Mouse (Mus musculus) embryonic facial prominence, embryonic 14.5 days (tissue): Measurements from ENCODE around the gene Ovca2. TPM values are rescaled to one million over a fixed set of nuclear protein-coding genes. Genes with fewer than 3 reads are reported as not detected.

Experiments used
- ATAC-seq: fragments of 200-750 bp; cut with Nextera tagmentation; 2 replicates; pipeline ENCODE4 v1.8.0; 2017; ENCODE audit warnings: low read depth, moderate number of reproducible peaks, moderate TSS enrichment
- DNase-seq: peaks from one replicate; pipeline ENCODE4 v3.0.0-alpha.2; 2015; ENCODE audit warnings: low spot score
- H3K27ac ChIP-seq: fragments of 300-500 bp; sonication (generic); replicated peaks from 2 replicates; pipeline ENCODE4 v1.5.1; 2014; ENCODE audit warnings: low read depth, mild to moderate bottlenecking, low read length, moderate library complexity
- H3K27me3 ChIP-seq: fragments of 300-500 bp; sonication (generic); replicated peaks from 2 replicates; pipeline ENCODE4 v1.6.1; 2014; ENCODE audit warnings: low read length; ENCODE audit not compliant: control insufficient read depth, insufficient read depth
- H3K36me3 ChIP-seq: fragments of 300-500 bp; sonication (generic); 2 replicates; pipeline ENCODE4 v1.6.1; 2014; ENCODE audit warnings: low read length, mixed read lengths; ENCODE audit not compliant: control insufficient read depth, insufficient read depth
- H3K4me1 ChIP-seq: fragments of 300-500 bp; sonication (generic); 2 replicates; pipeline ENCODE4 v1.6.1; 2014; ENCODE audit warnings: antibody characterized with exemption, low read length; ENCODE audit not compliant: control insufficient read depth, insufficient read depth
- H3K4me2 ChIP-seq: fragments of 300-500 bp; sonication (generic); 2 replicates; pipeline ENCODE4 v1.6.1; 2014; ENCODE audit warnings: low read depth, mild to moderate bottlenecking, low read length, moderate library complexity, mixed read lengths
- H3K4me3 ChIP-seq: fragments of 300-500 bp; sonication (generic); 2 replicates; pipeline ENCODE4 v1.5.1; 2014; ENCODE audit warnings: low read depth, mild to moderate bottlenecking, low read length
- H3K9ac ChIP-seq: fragments of 300-500 bp; sonication (generic); 2 replicates; pipeline ENCODE4 v1.6.1; 2014; ENCODE audit warnings: low read depth, mild to moderate bottlenecking, low read length, moderate library complexity, mixed read lengths
- H3K9me3 ChIP-seq: fragments of 300-500 bp; sonication (generic); 2 replicates; pipeline ENCODE4 v1.6.1; 2016; ENCODE audit warnings: low read length; ENCODE audit not compliant: control insufficient read depth
- WGBS: fragments of 180-500 bp; shearing (Covaris S2); extraction: QIAGEN DNeasy Blood & Tissue Kit; methylation state at CpG from one replicate; pipeline ENCODE4 v1.1.7; 2014; 5-methylcytosine and 5-hydroxymethylcytosine counted together
- polyA plus RNA-seq: library from polyadenylated mRNA; unstranded; fragments of >200 nt; fragmentation: Nextera tagmentation; extraction: Ambion mirVana; gene quantifications from 2 replicates; pipeline ENCODE4 v1.2.1, GENCODE M21; 2014

Gene Ovca2
- polyA plus RNA-seq, 1 experiment from 2014 or later: 23.1 TPM

- WGBS: 47% methylated on average over 3 of the region's 3 CpGs
- ATAC-seq: no peak
Measured at GRCm38 (mm10) chr11:75212876-75213275, 34.2 kb upstream of the Ovca2 start.

GRCm38 (mm10) chr11:75212031-75212667, 33.5 kb upstream of the Ovca2 start:
- H3K9ac ChIP-seq: no peak overlapping the region
- 49% methylated on average over 8 of the region's 8 CpGs for WGBS
- DNase-seq: no peak
- H3K36me3 ChIP-seq: no peaks in the 10 kb centered on the region
- H3K4me3 ChIP-seq: no peak overlapping the region
- peaks cover 27% of the 10 kb centered on the region for H3K4me1 ChIP-seq
- no peaks in the 10 kb centered on the region for H3K9me3 ChIP-seq
- 0 out of 2 replicates have a peak overlapping the region, but pooled peaks have one; percentile 21 for H3K27ac ChIP-seq
- no peak for ATAC-seq
- no peak overlapping the region for H3K4me2 ChIP-seq
- no peaks in the 10 kb centered on the region for H3K27me3 ChIP-seq

More at GRCm38 (mm10) chr11:75212876-75213275, 34.2 kb upstream of the Ovca2 start:
- H3K9me3 ChIP-seq: no peaks in the 10 kb centered on the region
- no peaks in the 10 kb centered on the region for H3K36me3 ChIP-seq
- no peak overlapping the region for H3K4me2 ChIP-seq
- no peak overlapping the region for H3K27ac ChIP-seq
- no peaks in the 10 kb centered on the region for H3K27me3 ChIP-seq
- H3K4me3 ChIP-seq: no peak overlapping the region
- peaks cover 27% of the 10 kb centered on the region for H3K4me1 ChIP-seq
- no peak overlapping the region for H3K9ac ChIP-seq
- no peak for DNase-seq

GRCm38 (mm10) chr11:75210755-75211154, 32.1 kb upstream of the Ovca2 start:
- Histone ChIP-seq H3K4me1 (peaks cover 27% of the 10 kb centered on the region), H3K27ac (no peak overlapping the region), H3K9me3 (no peaks in the 10 kb centered on the region), H3K4me3 (no peak overlapping the region), H3K27me3 (no peaks in the 10 kb centered on the region), H3K4me2 (no peak overlapping the region), H3K36me3 (no peaks in the 10 kb centered on the region), H3K9ac (no peak overlapping the region)
- WGBS: 43% methylated on average over 6 of the region's 6 CpGs
- ATAC-seq: no peak
- DNase-seq: no peak

- WGBS: 66% methylated on average over 4 of the region's 4 CpGs
- ATAC-seq (no peak), DNase-seq (no peak)
- peaks cover 27% of the 10 kb centered on the region for H3K4me1 ChIP-seq
- H3K9ac ChIP-seq: no peak overlapping the region
- no peaks in the 10 kb centered on the region for H3K27me3 ChIP-seq
- no peak overlapping the region for H3K4me3 ChIP-seq
- H3K4me2 ChIP-seq: no peak overlapping the region
- no peak overlapping the region for H3K27ac ChIP-seq
- H3K9me3 ChIP-seq: no peaks in the 10 kb centered on the region
- H3K36me3 ChIP-seq: no peaks in the 10 kb centered on the region
Measured at GRCm38 (mm10) chr11:75210093-75210492, 31.5 kb upstream of the Ovca2 start.

- Histone ChIP-seq H3K4me2 (no peak overlapping the region), H3K36me3 (no peaks in the 10 kb centered on the region), H3K27ac (no peak overlapping the region), H3K9me3 (no peaks in the 10 kb centered on the region), H3K4me3 (no peak overlapping the region), H3K9ac (no peak overlapping the region), H3K27me3 (no peaks in the 10 kb centered on the region), H3K4me1 (peaks cover 27% of the 10 kb centered on the region)
- DNase-seq (no peak), ATAC-seq (no peak)
- WGBS: 69% methylated on average over 4 of the region's 4 CpGs
Measured at GRCm38 (mm10) chr11:75209363-75209762, 30.7 kb upstream of the Ovca2 start.

- DNase-seq: no peak
- Histone ChIP-seq H3K4me1 (peaks cover 11% of the 10 kb centered on the region), H3K36me3 (no peaks in the 10 kb centered on the region), H3K9ac (no peak overlapping the region), H3K9me3 (no peaks in the 10 kb centered on the region), H3K27ac (no peak overlapping the region), H3K4me2 (no peak overlapping the region), H3K4me3 (no peak overlapping the region), H3K27me3 (no peaks in the 10 kb centered on the region)
- 66% methylated on average over 4 of the region's 4 CpGs for WGBS
- ATAC-seq: no peak
Measured at GRCm38 (mm10) chr11:75206347-75206746, 27.7 kb upstream of the Ovca2 start.

- Histone ChIP-seq H3K27me3 (no peaks in the 10 kb centered on the region), H3K36me3 (no peaks in the 10 kb centered on the region), H3K4me3 (no peak overlapping the region), H3K9me3 (no peaks in the 10 kb centered on the region), H3K27ac (no peak overlapping the region), H3K4me2 (no peak overlapping the region), H3K9ac (no peak overlapping the region), H3K4me1 (peaks cover 6% of the 10 kb centered on the region)
- 47% methylated on average over 9 of the region's 9 CpGs for WGBS
- ATAC-seq (no peak), DNase-seq (no peak)
Measured at GRCm38 (mm10) chr11:75204472-75204871, 25.8 kb upstream of the Ovca2 start.

GRCm38 (mm10) chr11:75203926-75204325, 25.3 kb upstream of the Ovca2 start:
- WGBS: 72% methylated on average over 4 of the region's 4 CpGs
- no peak overlapping the region for H3K4me2 ChIP-seq
- ATAC-seq (no peak), DNase-seq (no peak)
- H3K9me3 ChIP-seq: no peaks in the 10 kb centered on the region
- peaks cover 6% of the 10 kb centered on the region for H3K4me1 ChIP-seq
- H3K4me3 ChIP-seq: no peak overlapping the region
- no peak overlapping the region for H3K9ac ChIP-seq
- H3K36me3 ChIP-seq: no peaks in the 10 kb centered on the region
- peaks cover 2% of the 10 kb centered on the region; the same call in 1 of the 2 replicates for H3K27me3 ChIP-seq
- H3K27ac ChIP-seq: no peak overlapping the region

- ATAC-seq: no peak
- WGBS: 52% methylated on average over 8 of the region's 8 CpGs
- H3K36me3 ChIP-seq: no peaks in the 10 kb centered on the region
Measured at GRCm38 (mm10) chr11:75201721-75202120, 23.1 kb upstream of the Ovca2 start.

More at GRCm38 (mm10) chr11:75201721-75202120, 23.1 kb upstream of the Ovca2 start:
- Histone ChIP-seq H3K4me3 (no peak overlapping the region), H3K27me3 (peaks cover 16% of the 10 kb centered on the region), H3K4me2 (no peak overlapping the region), H3K9ac (no peak overlapping the region), H3K27ac (no peak overlapping the region), H3K9me3 (no peaks in the 10 kb centered on the region), H3K4me1 (peaks cover 6% of the 10 kb centered on the region)
- no peak for DNase-seq
